Mouse (Mus musculus) CH12.LX (cell line): ENCODE measurements at regions not wholly inside any gene's neighbourhood (a gene's known extent, or its start where the extent isn't known, plus 50 kb on each side); places are given as distances from the start of the nearest gene placed in this dataset.

ENCODE experiments used
- DNase-seq: peaks from one replicate; pipeline ENCODE4 v3.0.0-alpha.2; 2013; ENCODE audit errors: extremely low read depth
- H3K27ac ChIP-seq: 2 replicates; pipeline ENCODE4 v1.5.1; 2012; ENCODE audit warnings: low read depth, mild to moderate bottlenecking, control low read depth, moderate library complexity; ENCODE audit not compliant: insufficient read depth
- H3K27me3 ChIP-seq: replicated peaks from 2 replicates; pipeline ENCODE3; 2012; ENCODE audit warnings: inconsistent platforms
- H3K36me3 ChIP-seq, 2 experiments: replicated peaks in 1 of 2; 2 replicates each; pipeline versions ENCODE3 to v1.6.1; 2012; ENCODE audit warnings: inconsistent platforms in 1 of 2, low read length in 1 of 2, mild to moderate bottlenecking in 1 of 2, mixed read lengths in 1 of 2, moderate library complexity in 1 of 2; ENCODE audit not compliant: control insufficient read depth in 1 of 2, insufficient read depth in 1 of 2
- H3K4me1 ChIP-seq, 2 experiments: 2 replicates each; pipeline ENCODE4 v1.6.1; 2012; ENCODE audit warnings: inconsistent platforms in 1 of 2, moderate library complexity in 1 of 2; ENCODE audit not compliant: insufficient read depth in 2 of 2, control insufficient read depth in 1 of 2
- H3K4me2 ChIP-seq: 2 replicates; pipeline ENCODE4 v1.6.1; 2012; ENCODE audit warnings: low read depth, mild to moderate bottlenecking, control low read depth; ENCODE audit not compliant: poor library complexity, insufficient read depth, severe bottlenecking
- H3K4me3 ChIP-seq, 3 experiments: fragments of 150-350 bp in 1 of 3; sonication (generic) in 1 of 3; replicated peaks in 1 of 3; 2 replicates each; pipeline versions ENCODE3 to v1.5.1; 2011 to 2012; ENCODE audit warnings: low read depth in 2 of 3, low read length in 2 of 3, mild to moderate bottlenecking in 2 of 3, moderate library complexity in 2 of 3, control low read depth in 1 of 3, improper control_type of control experiment in 1 of 3, inconsistent platforms in 1 of 3, mixed read lengths in 1 of 3; ENCODE audit not compliant: poor library complexity in 1 of 3
- H3K79me2 ChIP-seq: replicated peaks from 2 replicates; pipeline ENCODE4 v1.6.1; 2012; ENCODE audit warnings: mild to moderate bottlenecking, moderate library complexity; ENCODE audit not compliant: control insufficient read depth, poor library complexity, insufficient read depth, severe bottlenecking; ENCODE audit errors: extremely low read depth
- H3K9ac ChIP-seq: 2 replicates; pipeline ENCODE4 v1.6.1; 2012; ENCODE audit warnings: low read depth, mild to moderate bottlenecking, control low read depth, moderate library complexity; ENCODE audit not compliant: insufficient read depth
- H3K9me3 ChIP-seq: replicated peaks from 2 replicates; pipeline ENCODE3; 2012; ENCODE audit warnings: low read length, inconsistent platforms, mixed read lengths
- CTCF ChIP-seq, 2 experiments: IDR thresholded peaks in 1 of 2; conservative IDR thresholded peaks in 1 of 2; 2 replicates each; pipeline ENCODE4 v1.5.1; 2011 to 2012; ENCODE audit warnings: low read depth in 2 of 2, low read length in 2 of 2, improper control_type of control experiment in 1 of 2, inconsistent platforms in 1 of 2, mild to moderate bottlenecking in 1 of 2, moderate library complexity in 1 of 2
- HCFC1 ChIP-seq: IDR thresholded peaks from 2 replicates; pipeline ENCODE4 v1.6.1; 2012; ENCODE audit warnings: low read depth, mild to moderate bottlenecking, inconsistent platforms, low read length, improper control_type of control experiment
- JUND ChIP-seq: conservative IDR thresholded peaks from 2 replicates; pipeline ENCODE4 v1.6.1; 2011; ENCODE audit warnings: low read depth, low read length, improper control_type of control experiment
- KAT2A ChIP-seq: IDR thresholded peaks from 2 replicates; pipeline ENCODE4 v1.6.1; 2012; ENCODE audit warnings: low read length, improper control_type of control experiment, inconsistent platforms; ENCODE audit not compliant: insufficient replicate concordance
- MAX ChIP-seq: IDR thresholded peaks from 2 replicates; pipeline ENCODE4 v1.6.1; 2011; ENCODE audit warnings: low read length, improper control_type of control experiment
- MAZ ChIP-seq: IDR thresholded peaks from 2 replicates; pipeline ENCODE4 v1.6.1; 2012; ENCODE audit warnings: low read depth, mild to moderate bottlenecking, inconsistent platforms, low read length, improper control_type of control experiment, moderate library complexity
- MEF2A ChIP-seq: IDR thresholded peaks from 2 replicates; pipeline ENCODE4 v1.6.1; 2014; ENCODE audit warnings: low read depth, mild to moderate bottlenecking, inconsistent platforms, low read length, improper control_type of control experiment, borderline replicate concordance
- MXI1 ChIP-seq: IDR thresholded peaks from 2 replicates; pipeline ENCODE4 v1.6.1; 2011; ENCODE audit warnings: mild to moderate bottlenecking, low read depth, low read length, improper control_type of control experiment
- MYC ChIP-seq: IDR thresholded peaks from 2 replicates; pipeline ENCODE4 v1.6.1; 2011; ENCODE audit warnings: low read depth, mild to moderate bottlenecking, improper control_type of control experiment, low read length
- NELFE ChIP-seq: IDR thresholded peaks from 2 replicates; pipeline ENCODE4 v1.6.1; 2011; ENCODE audit warnings: low read depth, low read length, improper control_type of control experiment
- POLR2A ChIP-seq: IDR thresholded peaks from 2 replicates; pipeline ENCODE4 v1.6.1; 2011; ENCODE audit warnings: low read depth, mild to moderate bottlenecking, improper control_type of control experiment, low read length
- RCOR1 ChIP-seq: conservative IDR thresholded peaks from 2 replicates; pipeline ENCODE4 v1.6.1; 2012; ENCODE audit warnings: low read depth, mild to moderate bottlenecking, inconsistent platforms, low read length, improper control_type of control experiment
- SIN3A ChIP-seq: IDR thresholded peaks from 2 replicates; pipeline ENCODE4 v1.6.1; 2012; ENCODE audit warnings: low read length, improper control_type of control experiment, inconsistent platforms
- SMC3 ChIP-seq: IDR thresholded peaks from 2 replicates; pipeline ENCODE4 v1.6.1; 2011; ENCODE audit warnings: low read depth, low read length, improper control_type of control experiment
- TCF12 ChIP-seq: IDR thresholded peaks from 2 replicates; pipeline ENCODE4 v1.6.1; 2014; ENCODE audit warnings: low read depth, mild to moderate bottlenecking, inconsistent platforms, low read length, improper control_type of control experiment
- UBTF ChIP-seq: IDR thresholded peaks from 2 replicates; pipeline ENCODE4 v1.6.1; 2012; ENCODE audit warnings: low read depth, mild to moderate bottlenecking, inconsistent platforms, low read length, improper control_type of control experiment, moderate library complexity
- USF2 ChIP-seq: conservative IDR thresholded peaks from 2 replicates; pipeline ENCODE4 v1.6.1; 2011; ENCODE audit warnings: low read depth, low read length, improper control_type of control experiment
- ZC3H11A ChIP-seq: IDR thresholded peaks from 2 replicates; pipeline ENCODE4 v1.6.1; 2012; ENCODE audit warnings: low read depth, mild to moderate bottlenecking, inconsistent platforms, low read length, improper control_type of control experiment
- ZKSCAN1 ChIP-seq: IDR thresholded peaks from 2 replicates; pipeline ENCODE4 v1.6.1; 2012; ENCODE audit warnings: low read depth, inconsistent platforms, low read length, improper control_type of control experiment, borderline replicate concordance
- dilution Hi-C: fragments of 300-500 bp; cut with MboI; formaldehyde crosslinking; loops from 2 replicates; pipeline ENCODE4 v1.14.3; 2020; ENCODE audit warnings: low sequenced_read_pairs; ENCODE audit not compliant: extremely low pct_unique_long_range_greater_than_20kb, extremely low pct_ligation_motif_present
- in situ Hi-C: fragments of 300-500 bp; cut with MboI; formaldehyde crosslinking; loops from 3 replicates; pipeline ENCODE4 v1.14.3; 2019; ENCODE audit warnings: low sequenced_read_pairs, low pct_ligation_motif_present, low pct_unique_long_range_greater_than_20kb, mixed read lengths

DNA sequence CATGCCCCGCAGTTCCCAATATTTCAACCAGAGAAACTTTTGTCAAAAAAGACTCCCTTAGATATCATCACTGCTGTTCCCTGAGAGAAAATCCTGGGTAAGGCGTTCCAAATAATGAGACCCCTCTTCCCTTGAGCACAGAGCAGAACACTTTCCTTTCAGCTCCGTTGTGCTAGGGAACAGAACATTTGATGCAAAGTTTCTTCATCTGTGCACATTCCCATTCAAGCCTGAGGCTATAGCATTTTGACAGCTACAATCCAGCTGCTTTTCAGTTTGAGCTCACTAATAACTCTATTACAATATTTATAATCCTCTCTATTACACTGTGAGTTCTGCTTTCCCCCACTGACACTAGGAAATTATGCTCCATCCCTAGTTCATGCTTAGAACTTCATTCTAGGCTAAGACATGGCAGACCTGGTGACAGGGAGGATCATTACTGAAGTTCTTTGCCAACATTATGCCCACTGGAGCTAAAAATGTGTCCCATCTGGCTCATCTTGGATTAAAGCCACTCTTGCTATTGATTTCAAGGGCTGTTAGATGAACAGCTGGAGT is 692.8 kb downstream of the Dnah5 start:
- no peaks in the 10 kb centered on the region for H3K4me1 ChIP-seq
- in situ Hi-C loops = no loop called here
- no peak for DNase-seq
- H3K36me3 ChIP-seq = no peaks in the 10 kb centered on the region
- dilution Hi-C loops = no loop called here
- TF ChIP-seq MYC = no peak
- TF ChIP-seq MXI1 = no peak
- TF ChIP-seq ZC3H11A = no peak
- TF ChIP-seq HCFC1 = no peak
- no peak for TF ChIP-seq ZKSCAN1
- no peak for TF ChIP-seq USF2
- no peak for TF ChIP-seq TCF12
- no peak for TF ChIP-seq KAT2A
- TF ChIP-seq CTCF (conservative IDR thresholded peaks at IDR 0.05 in 1 of 2, IDR thresholded peaks at IDR 0.05 in 1 of 2; ENCODE audit: low read depth in 2 of 2, low read length in 2 of 2) = no peak
- no peak for TF ChIP-seq SMC3
- no peak for TF ChIP-seq UBTF
- no peak for TF ChIP-seq MAZ
- no peak for TF ChIP-seq JUND
- no peak for TF ChIP-seq POLR2A
- no peak for TF ChIP-seq SIN3A
- no peak for TF ChIP-seq MEF2A
- no peak overlapping the region for H3K27ac ChIP-seq
- H3K79me2 ChIP-seq = no peaks in the 10 kb centered on the region
- H3K4me2 ChIP-seq = no peak overlapping the region
- no peaks in the 10 kb centered on the region for H3K27me3 ChIP-seq
- no peak overlapping the region for H3K4me3 ChIP-seq
- peaks cover 37% of the 10 kb centered on the region for H3K9me3 ChIP-seq
- no peak overlapping the region for H3K9ac ChIP-seq

DNA sequence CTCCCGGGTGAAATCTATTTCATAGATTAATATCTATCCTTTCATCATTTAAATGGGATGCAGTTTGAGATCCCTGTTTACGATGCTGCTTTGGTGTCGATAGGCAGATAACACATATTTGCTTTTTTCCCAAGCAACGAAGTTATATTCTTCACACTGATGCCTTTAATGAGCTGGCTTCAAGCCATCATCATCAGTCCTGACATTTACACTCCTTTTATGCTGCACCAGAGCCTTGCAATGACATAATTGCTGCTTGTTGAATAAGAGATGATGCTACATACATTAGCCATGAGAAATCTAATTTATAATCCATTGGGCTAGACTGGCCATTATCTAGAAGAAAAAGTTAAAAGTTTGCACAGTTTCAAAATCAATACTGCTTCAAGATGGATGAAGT is 718.9 kb downstream of the Dnah5 start:
- Histone ChIP-seq H3K79me2 (no peaks in the 10 kb centered on the region), H3K27ac (no peak overlapping the region), H3K9me3 (peaks cover 22% of the 10 kb centered on the region), H3K4me3 (no peak overlapping the region), H3K4me2 (no peak overlapping the region), H3K36me3 (no peaks in the 10 kb centered on the region), H3K27me3 (no peaks in the 10 kb centered on the region), H3K9ac (no peak overlapping the region), H3K4me1 (no peaks in the 10 kb centered on the region)
- dilution Hi-C loops = no loop called here
- in situ Hi-C loops = no loop called here
- DNase-seq = no peak
- TF ChIP-seq RCOR1 = no peak
- no peak for TF ChIP-seq ZKSCAN1
- no peak for TF ChIP-seq MXI1
- TF ChIP-seq MAZ = no peak
- no peak for TF ChIP-seq MAX
- TF ChIP-seq NELFE = no peak
